Mouse (Mus musculus): ENCODE results near the gene Mlycd.
"Not testable (repeated sequence)": the region's sequence is repeated elsewhere in the genome, so short reads cannot be mapped to it uniquely, and the experiment has no call there.

Mlycd gene

GRCm38 (mm10) chr8:119394524-119395026 is at the start of gene Mlycd:
TSS of gene Mlycd (plus strand) at chr8:119394878.
- DNase-seq, result peak; percentile 88 to 91

GRCm38 (mm10) chr8:119345029-119345682 is 49.5 kb upstream of the Mlycd start:
- DNase-seq, result peak; percentile 4 to 20

GRCm38 (mm10) chr8:119345683-119346075 is 49.0 kb upstream of the Mlycd start:
- peak in 1 of 2 experiments; percentile 16 for DNase-seq

GRCm38 (mm10) chr8:119351647-119352046 is 43.0 kb upstream of the Mlycd start:
- no peak for DNase-seq

- DNase-seq, result no peak
Observed at GRCm38 (mm10) chr8:119352977-119353658, 41.6 kb upstream of the Mlycd start.

- no peak for DNase-seq
Observed at GRCm38 (mm10) chr8:119353659-119354023, 41.0 kb upstream of the Mlycd start.

- not testable (repeated sequence) for DNase-seq
Observed at GRCm38 (mm10) chr8:119356631-119357030, 38.0 kb upstream of the Mlycd start.

- DNase-seq, result no peak
Observed at GRCm38 (mm10) chr8:119358175-119358574, 36.5 kb upstream of the Mlycd start.

GRCm38 (mm10) chr8:119358836-119359235 is 35.8 kb upstream of the Mlycd start:
- peak; percentile 53 to 63 for DNase-seq

- no peak for DNase-seq
Observed at GRCm38 (mm10) chr8:119360686-119361295, 33.9 kb upstream of the Mlycd start.

- DNase-seq, result not testable (repeated sequence)
Observed at GRCm38 (mm10) chr8:119374716-119375115, 20.0 kb upstream of the Mlycd start.

GRCm38 (mm10) chr8:119378476-119378875 is 16.2 kb upstream of the Mlycd start:
- no peak for DNase-seq

GRCm38 (mm10) chr8:119380619-119381018 is 14.1 kb upstream of the Mlycd start:
- DNase-seq, result peak; percentile 22 to 27

GRCm38 (mm10) chr8:119384478-119384877 is 10.2 kb upstream of the Mlycd start:
- peak; percentile 22 to 38 for DNase-seq

- DNase-seq, result no peak
Observed at GRCm38 (mm10) chr8:119385854-119386253, 8.8 kb upstream of the Mlycd start.

GRCm38 (mm10) chr8:119386988-119387387 is 7.7 kb upstream of the Mlycd start:
- no peak for DNase-seq

- no peak for DNase-seq
Observed at GRCm38 (mm10) chr8:119394097-119394496, 581 bp upstream of the Mlycd start.

GRCm38 (mm10) chr8:119395072-119395950 is 633 bp downstream of the Mlycd start:
- peak; percentile 5 to 41 for DNase-seq

- no peak for DNase-seq
Observed at GRCm38 (mm10) chr8:119398558-119398957, 3.9 kb downstream of the Mlycd start.

GRCm38 (mm10) chr8:119399255-119399654 is 4.6 kb downstream of the Mlycd start:
- no peak for DNase-seq

GRCm38 (mm10) chr8:119400122-119400671 is 5.5 kb downstream of the Mlycd start:
- DNase-seq, result no peak

GRCm38 (mm10) chr8:119400904-119401303 is 6.2 kb downstream of the Mlycd start:
- DNase-seq, result no peak

Measured in thymus, postnatal 36 days (tissue).